Mouse (Mus musculus): ENCODE data around the gene Plp2.

Gene Plp2

DNA sequence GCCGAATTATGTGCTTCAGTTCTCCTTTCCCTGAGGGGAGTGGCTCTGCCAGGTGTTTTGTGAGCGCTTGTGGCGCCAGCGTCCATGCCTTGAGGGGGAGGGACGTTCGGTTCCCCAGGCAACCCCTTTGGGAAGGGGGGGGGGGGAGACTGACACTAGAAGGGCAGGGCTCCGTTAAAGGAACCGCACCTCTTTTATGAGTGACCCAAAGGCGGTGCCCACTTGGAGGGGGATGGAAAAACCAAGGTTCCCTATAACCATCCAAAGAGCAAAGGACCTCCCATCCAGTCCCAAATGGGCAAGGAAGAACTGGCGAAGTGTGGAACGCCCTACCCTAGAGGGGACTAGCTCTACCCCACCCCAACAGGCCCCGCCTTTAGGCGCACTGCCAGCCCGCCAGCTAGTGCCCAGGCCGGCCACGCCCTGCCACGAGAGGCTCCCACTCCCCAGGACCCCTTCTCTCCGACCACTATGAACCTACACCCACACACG lies 754 bp downstream of the Plp2 start:
- TF ChIP-seq GATA4 (IDR thresholded peaks at IDR 0.05; ENCODE audit: insufficient replicate concordance, low read length) = no peak

DNA sequence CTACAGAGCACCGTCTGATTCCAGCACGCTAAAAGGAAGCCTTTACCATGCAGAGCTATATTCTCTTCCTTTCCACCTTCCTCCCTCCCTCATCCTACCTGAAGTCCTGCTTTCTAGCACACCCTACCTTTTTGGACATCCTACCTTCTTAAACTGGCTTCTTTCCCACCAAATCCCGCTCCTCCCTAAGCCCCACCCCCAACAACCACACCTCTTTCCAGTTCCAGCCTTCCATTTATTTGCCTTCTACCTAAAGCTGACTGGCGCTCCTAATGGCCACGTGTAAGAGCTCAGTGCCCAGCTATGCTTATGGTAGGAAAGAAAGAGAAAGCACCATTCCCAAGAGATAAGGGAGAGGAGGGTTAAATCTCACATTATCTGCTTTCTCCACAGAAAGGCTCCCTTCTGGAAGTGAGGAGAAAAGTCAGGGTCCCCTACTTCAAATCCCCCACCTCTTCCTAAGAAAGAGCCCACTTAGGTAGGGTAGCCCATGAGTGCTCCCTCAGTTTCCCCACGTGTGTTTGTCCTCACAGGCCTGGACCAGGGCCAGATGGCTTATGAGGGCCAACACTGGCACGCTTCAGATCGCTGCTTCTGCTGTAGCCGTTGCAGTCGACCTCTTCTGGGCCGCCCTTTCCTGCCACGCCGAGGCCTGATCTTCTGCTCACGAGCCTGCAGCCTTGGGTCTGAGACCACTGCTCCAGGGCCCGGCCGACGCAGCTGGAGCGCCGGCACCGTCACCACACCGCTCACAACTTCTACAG lies 5.3 kb downstream of the Plp2 start:
- TF ChIP-seq GATA4 (IDR thresholded peaks at IDR 0.05; ENCODE audit: insufficient replicate concordance, low read length) = no peak

DNA sequence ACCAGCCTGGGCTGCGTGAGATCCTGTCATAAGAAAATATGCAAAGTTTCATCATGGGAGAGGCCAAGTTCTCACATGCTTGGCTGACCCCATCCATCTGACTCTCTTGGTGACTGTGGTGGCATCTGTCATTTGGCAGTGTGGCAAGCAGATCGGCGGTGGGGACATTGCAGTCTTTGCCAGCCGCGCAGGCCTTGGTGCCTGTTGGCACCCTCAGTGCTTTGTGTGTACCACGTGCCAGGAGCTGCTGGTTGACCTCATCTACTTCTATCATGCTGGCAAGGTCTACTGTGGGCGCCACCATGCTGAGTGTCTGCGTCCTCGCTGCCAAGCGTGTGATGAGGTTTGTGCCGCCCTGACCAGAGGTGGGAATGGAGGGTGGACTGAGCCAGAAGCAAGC lies 6.4 kb downstream of the Plp2 start:
- TF ChIP-seq GATA4 (IDR thresholded peaks at IDR 0.05; ENCODE audit: insufficient replicate concordance, low read length) = no peak

DNA sequence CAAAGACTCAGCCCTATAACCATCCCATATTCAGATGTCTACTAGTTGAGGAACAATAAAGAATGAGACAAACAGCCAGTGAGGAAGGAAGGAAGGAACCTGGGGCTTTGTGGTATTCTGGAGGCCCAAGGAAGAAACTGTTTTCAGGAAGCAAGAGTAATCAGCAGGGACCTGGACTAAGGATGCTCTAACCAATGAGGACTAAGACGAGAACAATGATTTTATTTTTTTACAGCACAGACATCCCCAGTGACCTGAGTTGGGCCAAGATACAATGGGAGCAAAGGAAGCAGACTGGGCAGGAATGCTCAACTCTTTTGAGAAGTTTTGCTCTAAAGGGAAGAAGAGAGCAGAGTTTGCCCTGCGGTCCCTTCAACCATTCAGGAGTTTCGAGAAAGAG lies 8.3 kb downstream of the Plp2 start:
- TF ChIP-seq GATA4 (IDR thresholded peaks at IDR 0.05; ENCODE audit: insufficient replicate concordance, low read length) = no peak

DNA sequence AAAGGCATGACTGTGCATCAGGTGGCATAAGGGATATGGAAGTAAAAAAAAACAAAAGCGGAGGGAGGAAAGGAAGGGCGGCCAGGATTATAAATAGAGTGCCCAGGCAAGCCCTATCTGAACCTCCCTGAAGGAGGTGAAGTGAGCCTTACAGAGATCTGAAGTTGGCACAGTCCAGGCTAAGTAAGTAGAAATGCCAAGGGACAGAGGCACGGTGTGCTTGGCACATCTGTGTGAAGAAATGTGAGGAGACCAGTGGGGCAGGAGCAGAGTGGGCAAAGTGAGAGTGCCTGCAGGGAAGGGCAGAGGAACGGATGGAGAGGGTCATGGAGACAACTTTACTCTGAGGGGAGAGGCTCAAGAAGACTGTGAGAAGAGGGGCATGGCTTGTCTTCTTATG lies 10.1 kb downstream of the Plp2 start:
- no peak for TF ChIP-seq GATA4 (IDR thresholded peaks at IDR 0.05; ENCODE audit: insufficient replicate concordance, low read length)

DNA sequence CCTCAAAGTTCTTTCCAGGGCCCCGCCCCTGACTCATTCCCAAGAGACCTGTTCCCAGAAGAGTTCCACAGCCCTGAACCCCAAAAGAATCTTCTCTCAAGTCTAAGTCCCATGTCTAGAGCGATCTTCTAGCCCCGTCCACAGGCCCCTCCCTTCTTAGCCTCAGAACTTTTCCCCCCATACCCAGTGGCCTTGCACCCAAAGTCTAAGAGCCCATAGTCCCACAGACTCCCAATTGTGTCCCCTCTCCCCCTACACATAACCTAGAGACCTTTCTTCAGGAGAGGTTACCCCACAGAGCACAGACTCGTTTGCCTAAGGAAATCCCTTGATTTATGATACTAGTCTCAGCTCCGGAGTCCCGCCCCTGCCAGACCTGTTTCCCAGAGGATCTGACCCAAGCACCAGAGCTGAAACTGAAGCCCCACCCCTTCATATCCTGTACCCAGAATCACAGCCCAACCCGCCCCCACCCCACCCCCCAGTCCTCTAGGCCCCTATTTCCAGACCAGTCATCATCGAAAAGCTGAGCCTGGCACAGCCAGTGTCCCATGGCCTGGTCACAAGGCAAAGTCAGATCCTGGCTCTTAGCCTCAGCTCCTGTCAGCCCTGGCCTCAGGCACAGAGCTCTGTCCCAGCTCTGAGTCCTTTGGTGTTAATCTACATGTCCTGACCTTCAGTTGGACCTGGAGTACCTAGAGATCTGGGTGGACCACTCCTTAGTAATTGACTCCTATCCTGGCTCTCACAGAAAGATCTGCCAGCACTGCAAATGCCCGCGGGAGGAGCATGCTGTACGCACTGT lies 12.2 kb downstream of the Plp2 start:
- TF ChIP-seq GATA4 (IDR thresholded peaks at IDR 0.05; ENCODE audit: insufficient replicate concordance, low read length) = no peak

DNA sequence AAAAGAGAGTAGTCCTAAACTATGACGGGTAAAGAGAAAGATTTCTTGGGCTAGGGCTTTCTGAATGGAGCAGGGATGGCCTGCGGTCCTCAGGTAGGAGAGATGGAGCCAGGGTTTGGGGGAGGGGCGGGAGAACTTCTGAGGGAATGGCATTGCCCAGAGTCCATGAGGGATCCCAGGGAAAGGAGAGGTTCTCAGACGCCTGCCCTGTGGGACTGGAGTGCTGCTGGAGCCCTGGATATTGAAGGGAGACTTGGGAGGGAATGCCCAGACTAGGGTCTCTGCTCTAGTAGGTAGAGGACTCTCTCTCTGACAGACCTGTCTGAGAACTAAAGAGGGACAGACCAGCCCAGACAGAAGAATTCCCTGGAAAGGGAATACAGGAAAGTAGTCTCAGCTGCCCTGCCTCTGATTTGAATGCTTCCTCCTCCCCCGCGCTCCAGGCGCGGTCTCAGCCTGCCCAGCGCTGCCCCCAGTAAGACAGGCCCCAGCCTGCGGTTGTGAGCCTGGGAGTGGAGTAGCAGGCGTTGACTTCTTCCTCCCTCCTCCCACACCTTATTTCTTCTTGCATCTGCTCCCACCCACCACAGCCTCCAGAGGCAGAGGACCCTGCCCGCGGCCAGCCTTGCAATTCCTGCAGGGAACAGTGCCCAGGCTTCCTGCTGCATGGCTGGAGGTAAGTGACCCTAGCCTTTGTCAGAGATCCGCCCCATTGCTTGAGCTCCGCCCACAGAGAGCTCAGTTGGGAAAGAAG lies 13.0 kb downstream of the Plp2 start:
- TF ChIP-seq GATA4 (IDR thresholded peaks at IDR 0.05; ENCODE audit: insufficient replicate concordance, low read length) = no peak

DNA sequence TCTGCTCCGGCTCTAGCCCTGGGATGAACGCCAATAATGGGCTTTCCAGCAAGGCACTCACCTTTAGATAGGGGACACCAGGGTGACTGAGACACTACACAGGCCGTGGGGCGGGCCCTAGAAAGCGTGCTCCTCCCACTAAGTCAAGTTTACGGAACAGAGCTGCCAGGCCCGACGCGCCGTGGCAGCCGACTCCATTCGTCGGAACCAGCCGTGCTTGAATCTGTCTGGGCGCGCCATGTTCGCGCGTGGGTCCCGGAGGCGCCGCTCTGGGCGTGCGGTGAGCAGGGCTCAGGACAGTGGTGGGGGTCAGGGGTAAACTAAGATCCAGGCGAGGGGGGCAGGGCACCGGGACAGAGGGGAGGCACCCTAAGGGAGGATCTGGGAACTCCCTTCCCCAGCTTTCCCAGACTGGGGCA lies 14.0 kb downstream of the Plp2 start, which contains the start of gene Prickle3:
Prickle3 (plus strand) TSS at position 40 of the 419 bp plus-strand sequence.
- TF ChIP-seq GATA4 (IDR thresholded peaks at IDR 0.05; ENCODE audit: insufficient replicate concordance, low read length) = no peak

DNA sequence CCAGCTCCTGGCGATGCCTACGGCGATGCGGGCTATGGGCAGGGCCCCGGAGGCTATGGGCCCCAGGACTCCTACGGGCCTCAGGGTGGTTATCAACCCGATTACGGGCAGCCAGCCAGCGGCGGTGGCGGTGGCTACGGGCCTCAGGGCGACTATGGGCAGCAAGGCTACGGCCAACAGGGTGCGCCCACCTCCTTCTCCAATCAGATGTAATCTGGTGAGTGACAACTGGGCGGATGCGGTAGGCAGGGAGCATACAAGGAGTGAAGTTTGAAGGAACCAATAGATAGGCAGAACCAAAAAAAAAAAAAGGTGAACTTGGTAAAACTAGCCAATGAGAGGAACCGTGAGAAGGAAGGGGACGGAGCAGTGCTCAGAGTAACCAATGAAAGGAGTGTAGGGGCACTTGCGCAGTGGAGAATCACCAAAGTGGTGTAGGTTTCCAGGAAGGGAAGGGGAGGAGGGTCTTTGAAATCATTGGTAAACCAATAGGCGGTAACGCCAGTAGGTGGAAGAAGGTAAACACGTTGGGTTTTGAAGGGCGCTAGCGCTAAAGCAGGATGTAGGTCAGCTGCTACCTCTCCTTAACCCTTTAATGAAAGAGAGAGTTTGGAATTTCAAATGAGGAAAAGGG lies 22.4 kb downstream of the Plp2 start:
- TF ChIP-seq GATA4 (IDR thresholded peaks at IDR 0.05; ENCODE audit: insufficient replicate concordance, low read length) = peak; percentile 36; the same call in 1 of the 2 replicates

DNA sequence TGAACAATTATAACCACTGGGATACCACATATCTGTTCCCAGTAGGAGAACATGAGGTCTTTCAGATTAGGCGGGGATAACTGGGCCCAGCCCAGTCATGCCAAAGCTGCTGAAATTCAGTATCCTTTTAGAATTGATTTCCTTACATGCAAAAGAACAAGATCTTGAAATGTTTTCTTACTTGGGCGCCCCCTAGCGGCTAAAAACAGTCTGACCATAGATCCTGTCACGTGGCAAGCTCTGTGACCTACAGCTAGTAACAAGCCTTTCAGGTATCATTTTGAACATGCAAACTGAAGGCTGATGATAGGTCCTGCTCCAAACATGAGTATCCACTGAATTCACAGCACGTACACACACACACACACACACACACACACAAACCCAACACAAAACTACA lies 25.8 kb downstream of the Plp2 start:
- TF ChIP-seq GATA4 (IDR thresholded peaks at IDR 0.05; ENCODE audit: insufficient replicate concordance, low read length) = no peak

DNA sequence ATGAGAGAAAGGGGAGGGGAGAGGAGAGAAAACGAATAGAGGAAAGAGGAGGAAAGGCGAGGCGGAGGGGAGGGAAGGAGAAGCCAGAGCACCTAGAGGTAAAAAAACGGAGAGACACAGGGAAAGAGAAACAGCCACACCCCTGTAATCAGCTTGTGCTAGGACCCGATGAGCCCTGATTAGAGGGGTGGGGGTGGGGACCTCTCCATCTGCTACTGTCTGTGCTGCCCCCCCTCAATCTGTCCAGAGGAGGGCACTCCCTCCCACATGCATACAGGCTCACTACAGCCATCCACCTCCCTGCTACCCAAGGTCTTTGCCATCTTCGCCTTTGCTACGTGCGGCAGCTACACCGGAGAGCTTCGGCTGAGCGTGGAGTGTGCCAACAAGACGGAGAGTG lies 30.4 kb downstream of the Plp2 start:
- no peak for TF ChIP-seq GATA4 (IDR thresholded peaks at IDR 0.05; ENCODE audit: insufficient replicate concordance, low read length)

DNA sequence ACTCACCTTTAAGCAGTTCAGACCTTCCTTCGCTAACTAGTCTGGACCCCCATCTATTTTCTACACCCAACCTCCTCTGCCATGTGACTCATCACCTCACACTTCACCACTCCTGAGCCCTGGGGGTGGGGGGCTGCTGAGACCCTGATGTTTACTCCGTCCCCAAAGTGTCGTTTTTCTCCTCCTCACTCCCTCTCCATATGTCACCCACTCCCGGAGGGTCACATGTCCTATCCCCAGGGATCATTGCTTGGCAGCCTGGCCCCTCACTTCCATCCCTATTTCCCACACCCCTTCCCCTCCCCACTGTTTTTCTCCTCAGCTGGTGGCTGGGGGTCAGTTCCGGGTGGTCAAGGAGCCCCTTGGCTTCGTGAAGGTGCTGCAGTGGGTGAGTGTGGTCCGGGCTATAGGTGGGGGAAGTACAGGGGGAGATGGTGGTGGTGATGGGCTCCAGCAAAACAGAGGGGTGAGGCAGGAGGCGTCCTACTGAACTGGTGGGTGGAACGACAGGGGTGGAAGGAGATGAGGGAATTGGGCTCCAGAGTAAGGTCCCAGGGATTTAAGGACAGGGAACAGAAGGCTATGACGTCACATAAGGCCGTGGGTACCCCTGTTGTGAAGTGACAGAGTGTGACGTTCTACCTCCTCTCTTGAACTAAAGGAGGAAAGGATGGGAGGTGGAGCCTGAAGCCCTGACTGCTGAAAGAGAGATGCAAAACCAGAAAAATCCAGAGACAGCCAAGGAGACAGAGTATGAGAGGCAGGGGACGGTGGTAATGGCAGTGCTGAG lies 31.5 kb downstream of the Plp2 start:
- no peak for TF ChIP-seq GATA4 (IDR thresholded peaks at IDR 0.05; ENCODE audit: insufficient replicate concordance, low read length)

DNA sequence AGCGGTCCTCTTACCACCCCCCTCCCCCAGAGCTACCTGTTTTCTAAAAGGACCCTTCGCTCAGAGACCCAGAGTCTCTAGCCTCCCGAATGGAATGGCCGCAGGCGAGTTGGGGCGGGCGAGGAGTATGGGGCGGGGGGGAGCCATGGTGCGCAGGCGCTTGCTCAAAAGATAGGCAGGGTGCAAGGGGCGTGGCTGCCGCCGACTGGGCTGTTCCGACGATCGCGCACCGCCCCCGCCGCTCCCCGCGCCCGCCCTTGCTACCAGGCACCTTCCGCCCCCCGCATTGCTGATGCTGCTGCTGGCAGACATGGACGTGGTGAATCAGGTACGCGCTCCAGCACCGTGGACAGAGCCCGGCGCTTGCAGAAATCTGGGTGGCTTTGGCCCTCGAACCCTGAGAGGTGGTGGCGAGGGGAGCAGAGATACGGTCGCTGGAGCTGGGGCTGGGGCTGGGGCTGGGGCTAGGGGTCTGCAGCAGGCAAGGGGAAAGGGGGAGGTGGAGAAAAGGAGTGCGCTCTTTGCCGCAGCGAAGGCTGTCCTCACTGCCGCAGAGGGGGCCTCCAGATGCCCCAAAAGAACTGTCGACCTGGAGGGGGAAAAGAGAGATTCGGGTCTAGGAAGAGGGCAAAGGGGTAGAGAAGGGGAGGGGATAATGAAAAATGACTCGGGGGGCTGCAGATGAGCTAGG lies 32.6 kb downstream of the Plp2 start, which contains the start of gene Syp:
Syp (plus strand) TSS at position 71 of the 691 bp plus-strand sequence.
- no peak for TF ChIP-seq GATA4 (IDR thresholded peaks at IDR 0.05; ENCODE audit: insufficient replicate concordance, low read length)

Data from liver, adult (tissue).